Mouse (Mus musculus): ENCODE results near the gene Itfg2.

DNA sequence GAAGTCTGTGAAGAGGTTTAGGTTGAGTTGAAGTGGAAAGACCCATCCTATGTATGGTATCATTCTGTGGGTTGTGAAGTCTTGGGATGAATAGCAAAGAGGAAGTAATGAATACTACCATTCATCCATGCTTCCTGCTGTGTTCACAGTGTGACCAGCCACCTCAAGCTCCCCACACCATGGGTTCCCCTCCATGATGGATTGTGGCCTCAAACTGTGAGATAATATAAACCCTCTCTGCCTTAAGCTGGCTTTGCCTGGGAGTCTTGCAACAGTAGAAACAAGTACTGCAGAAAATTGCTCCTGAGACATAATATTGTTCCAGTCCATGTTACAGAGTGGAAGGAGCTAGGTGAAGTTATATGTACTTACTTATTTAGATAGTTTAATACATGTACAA is 36.9 kb upstream of the Itfg2 start:
- TF ChIP-seq CTCF (IDR thresholded peaks at IDR 0.05; ENCODE audit: low read depth, low read length) (no peak), POLR2A (IDR thresholded peaks at IDR 0.05; ENCODE audit: insufficient read depth, low read length) (no peak)

Measured in ES-Bruce4 (cell line).